Mouse (Mus musculus): ENCODE data around the gene Acadl. TPM values are rescaled to one million over a fixed set of nuclear protein-coding genes. Genes with fewer than 3 reads are reported as not detected.

Acadl gene
- total RNA-seq, 4 experiments from 2014 or later: 31.2 to 33.2 (median 32.6) TPM

DNA sequence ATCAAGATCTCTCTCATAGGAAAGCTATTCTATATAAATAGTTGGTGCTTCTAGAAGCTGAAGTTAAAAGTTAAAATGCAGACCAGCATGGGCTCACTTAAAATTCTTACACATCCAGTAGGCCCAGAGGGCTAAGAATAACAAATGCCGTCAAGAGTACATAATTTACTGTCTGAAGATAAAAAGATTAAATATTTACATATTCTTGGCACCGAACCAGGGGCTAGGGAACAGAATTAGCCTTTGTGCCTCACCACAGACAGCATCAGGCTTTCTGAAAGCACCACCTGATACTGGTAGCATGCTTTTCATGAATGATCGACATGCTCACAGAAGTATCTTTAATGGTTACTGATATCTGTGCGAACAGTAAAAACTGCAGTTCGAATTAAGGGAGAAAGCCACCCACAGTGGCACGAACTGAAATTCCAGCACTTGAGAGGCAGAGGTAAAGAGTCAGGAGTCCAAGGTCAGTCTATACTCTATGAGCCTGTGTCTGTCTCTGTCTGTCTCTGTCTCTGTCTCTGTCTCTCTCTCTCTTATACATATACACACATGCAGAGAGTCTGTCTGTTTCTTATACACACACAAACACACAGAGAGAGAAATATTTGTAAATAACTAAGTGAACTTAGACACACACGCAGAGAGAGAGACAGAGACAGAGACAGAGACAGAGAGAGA, 23.2 kb downstream of the Acadl start:
- DNase-seq (ENCODE audit: low spot score in 2 of 2): no peak

- no peak for DNase-seq (ENCODE audit: low spot score in 2 of 2)
Observed at GRCm38 (mm10) chr1:66839135-66839534, 23.9 kb downstream of the Acadl start.

DNA sequence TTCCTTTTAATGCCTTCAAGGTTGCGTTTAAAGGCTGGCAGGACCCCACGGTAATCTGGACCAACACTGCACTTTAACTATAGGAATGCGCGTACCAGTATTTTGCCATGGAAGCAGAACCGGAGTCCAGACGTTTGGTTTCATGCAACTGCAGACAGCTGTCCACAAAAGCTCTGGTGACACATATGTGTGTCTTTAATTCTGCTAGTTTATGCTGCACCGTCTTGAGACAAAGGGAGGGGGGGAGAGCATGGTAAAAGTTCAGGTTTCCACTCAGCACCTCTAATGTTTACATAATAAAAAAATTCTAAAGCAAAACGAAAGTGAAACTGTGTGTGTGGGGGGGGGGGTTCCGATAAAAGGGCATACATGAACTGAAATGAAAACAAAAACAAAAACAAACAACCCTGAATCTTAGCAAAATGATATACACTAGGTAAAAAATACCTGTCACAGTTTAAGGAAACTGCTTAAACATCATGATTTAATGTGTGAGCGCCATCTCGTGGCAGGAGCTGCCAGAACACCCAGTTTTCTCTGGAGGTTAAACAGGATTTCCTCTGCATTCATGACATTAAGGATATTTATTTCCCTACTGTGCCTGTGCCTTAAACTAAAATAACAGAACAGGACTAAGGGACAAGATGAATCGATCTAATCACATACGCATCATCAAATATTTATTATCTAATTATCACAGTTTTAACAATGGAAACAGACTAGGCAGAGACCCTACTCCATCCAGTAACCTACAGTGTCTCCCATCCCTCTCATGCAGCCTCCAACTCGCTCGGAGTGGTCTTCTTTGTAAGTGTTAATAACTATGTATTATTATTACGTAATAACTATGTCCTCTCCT, 24.7 kb downstream of the Acadl start:
- DNase-seq (ENCODE audit: low spot score in 2 of 2): peak; percentile 36 to 74

- no peak for DNase-seq (ENCODE audit: low spot score in 2 of 2)
Observed at GRCm38 (mm10) chr1:66837207-66837606, 25.9 kb downstream of the Acadl start.

- DNase-seq (ENCODE audit: low spot score in 2 of 2): no peak
Observed at GRCm38 (mm10) chr1:66832636-66833165, 30.4 kb downstream of the Acadl start.

DNA sequence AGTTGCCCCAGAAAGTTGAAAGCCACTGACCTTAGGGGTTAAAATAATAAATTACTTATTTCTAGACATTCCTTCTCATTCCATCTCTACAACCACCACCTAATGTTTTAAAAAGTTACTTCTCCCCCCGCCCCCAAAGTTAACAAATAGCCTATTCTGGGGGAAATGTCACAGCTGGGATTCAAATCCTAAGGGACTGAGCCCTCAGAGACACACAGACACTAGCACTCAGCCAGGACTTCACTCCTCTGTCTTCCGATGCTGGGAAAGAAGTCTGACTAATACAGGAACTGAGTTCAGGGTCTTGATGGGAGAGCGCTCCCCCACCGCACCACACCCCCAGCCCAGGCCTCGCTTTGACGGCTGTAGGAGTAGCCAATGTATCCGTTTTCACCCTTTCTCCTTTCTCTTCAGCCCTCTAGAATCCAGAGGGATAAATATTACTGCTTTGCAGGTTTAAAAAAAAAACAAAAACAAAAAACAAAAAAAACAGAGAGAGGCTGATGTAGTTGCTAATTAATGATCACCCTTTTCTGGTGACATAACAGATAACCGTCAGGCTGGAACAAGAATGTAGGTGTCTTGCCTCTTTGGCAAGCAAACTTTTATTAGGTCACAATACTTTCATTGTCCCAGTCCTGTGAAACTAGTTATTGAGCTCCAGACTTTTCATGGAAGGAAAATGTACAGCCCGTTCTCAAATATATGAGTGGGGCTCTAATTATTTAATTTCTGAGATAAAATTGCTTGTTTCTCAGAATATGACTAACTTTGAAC, 31.1 kb downstream of the Acadl start:
- DNase-seq (ENCODE audit: low spot score in 2 of 2): no peak

- no peak for DNase-seq (ENCODE audit: low spot score in 2 of 2)
Observed at GRCm38 (mm10) chr1:66829400-66830080, 33.5 kb downstream of the Acadl start.

GRCm38 (mm10) chr1:66821966-66822365, 41.1 kb downstream of the Acadl start:
- DNase-seq (ENCODE audit: low spot score in 2 of 2): no peak

DNA sequence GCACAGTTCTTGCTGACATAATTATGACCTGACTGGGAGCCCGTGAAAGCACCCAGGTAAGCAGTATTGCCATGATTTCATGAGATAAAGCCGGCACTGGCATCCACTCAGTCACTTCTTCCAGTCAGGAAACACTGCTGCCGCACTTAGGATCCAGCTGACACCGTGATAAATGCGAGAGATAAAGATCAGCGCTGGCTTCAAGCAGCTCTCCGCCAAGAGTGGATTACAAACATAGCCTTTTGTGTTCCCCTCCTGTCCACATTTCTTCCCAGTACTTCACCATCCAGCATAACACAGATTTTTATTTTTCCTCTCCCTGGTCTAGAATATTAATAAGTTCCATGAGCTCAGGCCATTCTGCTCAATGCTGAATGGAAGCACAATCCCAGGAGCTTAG, 42.8 kb downstream of the Acadl start:
- no peak for DNase-seq (ENCODE audit: low spot score in 2 of 2)

DNA sequence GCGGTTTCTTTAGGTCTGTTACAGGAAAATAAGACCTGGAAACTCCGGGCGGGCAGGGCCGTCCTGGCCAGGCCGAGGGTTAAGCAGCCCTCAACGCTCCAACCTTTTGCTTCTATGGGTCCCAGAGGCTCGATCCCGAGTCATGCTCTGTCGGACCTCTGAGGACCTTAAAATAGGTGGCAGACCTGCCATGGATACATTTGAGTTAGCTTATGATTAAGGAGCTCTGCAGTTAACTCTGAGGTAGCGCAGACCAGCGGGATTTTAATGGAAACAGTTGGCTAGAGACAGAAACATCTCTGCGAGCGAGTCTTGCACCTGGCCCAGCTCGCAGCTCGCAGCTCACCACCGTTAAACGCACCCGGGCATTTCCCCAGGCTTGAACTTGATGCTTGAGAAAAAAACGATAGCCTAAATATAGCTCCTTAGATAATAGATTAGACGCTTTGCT, 45.2 kb downstream of the Acadl start:
- DNase-seq (ENCODE audit: low spot score in 2 of 2): no peak

DNA sequence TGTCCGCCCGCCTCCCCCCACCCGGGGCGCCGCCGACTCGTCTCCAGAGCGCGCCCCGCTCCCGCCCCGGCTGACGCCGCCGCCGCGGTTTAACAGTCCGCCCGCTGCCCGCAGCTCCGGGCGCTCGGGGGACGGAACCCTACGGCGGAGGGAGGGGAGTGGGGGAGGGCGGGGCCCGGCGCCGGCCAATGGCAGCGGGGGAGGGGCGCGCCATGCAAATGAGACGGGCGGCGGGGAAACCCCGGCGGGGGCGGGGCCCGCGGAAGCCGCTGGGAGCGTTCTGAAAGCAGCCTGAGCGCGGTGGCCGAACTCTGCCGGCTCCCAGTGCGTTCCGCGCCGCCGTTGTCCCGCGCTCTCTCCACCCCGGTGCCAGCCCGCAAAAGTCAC, 45.6 kb downstream of the Acadl start, which contains the start of gene Kansl1l:
Kansl1l (minus strand) TSS at position 110 of the 387 bp plus-strand sequence.
- peak; percentile 82 to 93 for DNase-seq (ENCODE audit: low spot score in 2 of 2)

GRCm38 (mm10) chr1:66816837-66817452, 46.1 kb downstream of the Acadl start:
- DNase-seq (ENCODE audit: low spot score in 2 of 2): peak; percentile 81 to 98

- peak; percentile 70 for DNase-seq (ENCODE audit: low spot score in 2 of 2)
Observed at GRCm38 (mm10) chr1:66815941-66816777, 46.9 kb downstream of the Acadl start.

DNA sequence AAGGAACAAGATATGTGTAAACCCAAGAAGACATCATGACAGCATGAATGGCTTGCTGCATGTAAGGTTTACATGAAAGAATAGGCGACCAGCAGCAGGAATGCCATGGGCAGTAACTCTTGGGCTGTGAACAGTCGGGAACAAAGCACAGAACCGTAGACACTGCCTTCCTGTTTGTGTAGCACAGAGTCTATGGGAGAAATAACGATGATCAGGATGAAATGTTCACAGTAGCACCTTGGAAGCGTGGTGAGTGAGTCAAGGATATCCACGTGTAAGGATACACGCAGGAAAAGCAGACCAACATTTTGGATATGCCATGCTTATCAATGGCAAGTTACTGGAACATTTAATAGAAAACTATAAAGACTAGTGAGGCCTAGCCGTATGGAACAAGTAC, 48.3 kb downstream of the Acadl start:
- no peak for DNase-seq (ENCODE audit: low spot score in 2 of 2)

DNA sequence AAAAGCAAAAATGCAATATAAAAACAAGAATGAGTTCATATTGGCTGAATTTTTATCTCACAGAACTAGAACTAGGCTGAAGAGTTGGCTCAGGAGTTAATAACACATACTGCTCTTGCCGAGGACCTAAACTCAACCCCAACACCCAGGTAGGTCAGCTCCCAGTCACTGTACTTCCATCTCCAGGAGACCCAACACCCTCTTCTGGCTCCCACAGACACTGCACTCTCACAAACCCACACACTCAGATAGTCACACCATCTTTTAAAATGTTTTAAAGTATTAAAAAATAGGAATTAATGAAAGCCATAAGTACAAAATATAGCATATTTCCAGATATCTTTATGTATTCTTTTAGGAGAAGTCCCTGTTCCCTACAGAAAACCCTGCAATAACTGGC, 49.9 kb downstream of the Acadl start:
- no peak for DNase-seq (ENCODE audit: low spot score in 2 of 2)

DNA sequence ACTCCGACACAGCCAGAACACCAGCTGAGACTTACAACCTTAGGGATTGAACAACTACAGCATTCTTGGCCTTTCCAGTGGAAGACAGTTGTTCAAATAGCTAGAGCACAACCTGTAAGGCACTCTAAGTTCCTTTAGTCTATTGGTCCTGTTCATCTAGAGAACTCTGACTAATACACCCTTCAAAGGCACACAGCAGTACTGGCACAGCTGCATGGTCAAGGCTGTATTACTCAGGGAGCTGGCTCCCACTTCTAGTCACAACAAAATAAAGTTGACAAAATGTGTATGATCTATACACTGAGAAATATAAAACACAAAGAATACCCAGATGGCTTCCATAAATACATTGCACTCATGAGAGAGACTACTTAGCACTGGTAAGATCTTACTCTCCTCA, 56.3 kb downstream of the Acadl start:
- DNase-seq (ENCODE audit: low spot score in 2 of 2): no peak

GRCm38 (mm10) chr1:66805408-66805807, 57.7 kb downstream of the Acadl start:
- no peak for DNase-seq (ENCODE audit: low spot score in 2 of 2)

DNA sequence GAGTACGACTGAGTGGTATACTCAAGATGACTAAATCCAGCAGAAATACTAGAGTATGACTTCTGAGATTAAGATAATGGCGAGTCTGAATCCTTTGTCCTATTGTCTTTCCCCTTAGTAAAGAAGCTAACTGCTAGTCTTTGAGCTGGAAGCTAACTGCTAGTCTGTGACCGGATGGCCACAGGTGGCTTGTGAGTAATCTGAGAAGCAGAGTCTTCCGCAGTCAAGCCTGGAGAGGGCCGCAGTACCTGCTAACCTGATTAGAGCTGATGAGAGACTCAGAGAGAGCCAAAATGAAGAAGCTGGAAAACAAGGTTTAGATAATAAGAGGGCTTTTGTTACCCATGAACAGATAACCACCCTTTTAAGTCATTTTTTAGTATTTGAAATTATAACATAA, 58.4 kb downstream of the Acadl start:
- no peak for DNase-seq (ENCODE audit: low spot score in 2 of 2)

- no peak for DNase-seq (ENCODE audit: low spot score in 2 of 2)
Observed at GRCm38 (mm10) chr1:66797962-66798361, 65.1 kb downstream of the Acadl start.

All from left cerebral cortex, adult 8-10 months (tissue).